Mouse (Mus musculus) brain, embryonic 18.5 days (tissue): ENCODE results near the gene M1ap.

Experiments
- DNase-seq: peaks from one replicate; pipeline ENCODE4 v3.0.0-alpha.2; 2012; ENCODE audit warnings: low read depth, low spot score

Gene M1ap

GRCm38 (mm10) chr6:83033249-83034185 is 86.8 kb downstream of the M1ap start, which contains the start of the genes Dok1 and Loxl3:
Dok1 (minus strand) TSS chr6:83033471.
Loxl3 (plus strand) TSS chr6:83034173.
- DNase-seq, result no peak

GRCm38 (mm10) chr6:83034463-83035055 is 87.9 kb downstream of the M1ap start:
- no peak for DNase-seq

GRCm38 (mm10) chr6:83037188-83037587 is 90.5 kb downstream of the M1ap start:
- no peak for DNase-seq

GRCm38 (mm10) chr6:83038496-83039012 is 91.9 kb downstream of the M1ap start:
- no peak for DNase-seq

- no peak for DNase-seq
Measured at GRCm38 (mm10) chr6:83040601-83041000, 93.9 kb downstream of the M1ap start.

- DNase-seq, result no peak
Measured at GRCm38 (mm10) chr6:83043561-83043960, 96.9 kb downstream of the M1ap start.

- no peak for DNase-seq
Measured at GRCm38 (mm10) chr6:83043993-83044392, 97.3 kb downstream of the M1ap start.

- no peak for DNase-seq
Measured at GRCm38 (mm10) chr6:83044742-83045141, 98.0 kb downstream of the M1ap start.

GRCm38 (mm10) chr6:83049367-83049766 is 102.7 kb downstream of the M1ap start:
- DNase-seq, result no peak

- no peak for DNase-seq
Measured at GRCm38 (mm10) chr6:83053136-83053960, 106.6 kb downstream of the M1ap start.

- DNase-seq, result peak; percentile 96
Measured at GRCm38 (mm10) chr6:83054074-83054851, 107.6 kb downstream of the M1ap start, which contains the start of gene Aup1. Aup1 (plus strand) TSS chr6:83054521.

- no peak for DNase-seq
Measured at GRCm38 (mm10) chr6:83054871-83055431, 108.2 kb downstream of the M1ap start, which contains the start of gene Htra2. Htra2 (minus strand) TSS chr6:83055273.

GRCm38 (mm10) chr6:83057790-83058189 is 111.1 kb downstream of the M1ap start, which contains the start of gene Dqx1:
Dqx1 (plus strand) TSS chr6:83057844.
- DNase-seq, result no peak

GRCm38 (mm10) chr6:83058725-83059124 is 112.0 kb downstream of the M1ap start:
- no peak for DNase-seq

GRCm38 (mm10) chr6:83065995-83066394 is 119.3 kb downstream of the M1ap start:
- no peak for DNase-seq

GRCm38 (mm10) chr6:83066441-83066840 is 119.7 kb downstream of the M1ap start:
- no peak for DNase-seq

- no peak for DNase-seq
Measured at GRCm38 (mm10) chr6:83068221-83068620, 121.5 kb downstream of the M1ap start.

GRCm38 (mm10) chr6:83068706-83069487 is 122.2 kb downstream of the M1ap start:
- no peak for DNase-seq

GRCm38 (mm10) chr6:83069488-83070246 is 123.0 kb downstream of the M1ap start:
- no peak for DNase-seq
